Mouse (Mus musculus) testis, adult 2 months (tissue): ENCODE results near the gene Naa80. TPM values are rescaled to one million over a fixed set of nuclear protein-coding genes. Genes with fewer than 3 reads are reported as not detected.

Experiments
- H3K27ac ChIP-seq: fragments of 200-500 bp; 2 replicates; pipeline ENCODE4 v1.5.1; 2012; ENCODE audit warnings: low read depth, low read length; ENCODE audit not compliant: control insufficient read depth, insufficient read depth
- H3K27me3 ChIP-seq: fragments of 200-500 bp; 2 replicates; pipeline ENCODE4 v1.6.1; 2012; ENCODE audit warnings: mild to moderate bottlenecking, low read length, moderate library complexity; ENCODE audit not compliant: control insufficient read depth, insufficient read depth
- H3K36me3 ChIP-seq: fragments of 200-500 bp; 2 replicates; pipeline ENCODE4 v1.6.1; 2012; ENCODE audit warnings: mild to moderate bottlenecking, low read length; ENCODE audit not compliant: control insufficient read depth, insufficient read depth
- H3K4me1 ChIP-seq: fragments of 200-500 bp; 2 replicates; pipeline ENCODE4 v1.6.1; 2012; ENCODE audit warnings: low read length; ENCODE audit not compliant: control insufficient read depth, insufficient read depth
- H3K4me3 ChIP-seq: fragments of 200-500 bp; 2 replicates; pipeline ENCODE4 v1.5.1; 2012; ENCODE audit warnings: low read depth, mild to moderate bottlenecking, low read length, moderate library complexity, mixed read lengths; ENCODE audit not compliant: control insufficient read depth
- CTCF ChIP-seq: fragments of 200-500 bp; IDR thresholded peaks from 2 replicates; pipeline ENCODE4 v1.5.1; 2012; ENCODE audit warnings: low read depth, mild to moderate bottlenecking, inconsistent platforms, low read length, moderate library complexity; ENCODE audit not compliant: control insufficient read depth, insufficient read depth, insufficient replicate concordance
- POLR2A ChIP-seq: fragments of 200-500 bp; IDR thresholded peaks from 2 replicates; pipeline ENCODE4 v1.6.1; 2012; ENCODE audit warnings: low read depth, mild to moderate bottlenecking, inconsistent platforms, low read length, moderate library complexity; ENCODE audit not compliant: control insufficient read depth
- polyA plus RNA-seq: library from polyadenylated mRNA; depleted of rRNA; stranded (reverse); fragments of >200 nt; gene quantifications from 2 replicates; pipeline ENCODE4 v1.2.3, GENCODE M21; 2012

The Naa80 gene
- polyA plus RNA-seq, 1 experiment = 136 TPM

DNA sequence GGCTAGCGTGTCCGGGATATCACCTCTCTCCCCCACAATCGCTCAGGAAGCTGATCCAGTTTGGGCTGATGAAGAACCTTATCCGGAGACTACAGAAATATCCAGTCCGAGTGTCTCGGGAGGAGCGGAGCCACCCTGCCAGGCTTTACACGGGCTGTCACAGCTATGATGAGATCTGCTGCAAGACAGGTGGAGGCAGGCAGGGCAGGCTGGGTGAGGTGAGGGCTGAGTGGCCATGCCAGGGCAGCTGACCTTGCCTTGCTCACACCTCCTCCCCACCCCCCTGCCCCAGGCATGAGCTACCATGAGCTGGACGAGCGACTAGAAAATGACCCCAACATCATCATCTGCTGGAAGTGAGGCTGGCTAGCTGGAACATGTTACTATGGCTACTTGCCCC is 33.5 kb upstream of the Naa80 start:
- H3K27me3 ChIP-seq = no peaks in the 10 kb centered on the region
- H3K36me3 ChIP-seq = peaks cover 2% of the 10 kb centered on the region
- H3K27ac ChIP-seq = no peak overlapping the region
- no peak for TF ChIP-seq POLR2A
- H3K4me3 ChIP-seq = peak overlapping the region; percentile 21; the same call in 1 of the 2 replicates
- peaks cover 22% of the 10 kb centered on the region for H3K4me1 ChIP-seq

- no peak for TF ChIP-seq POLR2A
- peak; percentile 79; the same call in 1 of the 2 replicates for TF ChIP-seq CTCF
- Histone ChIP-seq H3K36me3 (peaks cover 2% of the 10 kb centered on the region), H3K27me3 (no peaks in the 10 kb centered on the region), H3K27ac (no peak overlapping the region), H3K4me1 (peaks cover 22% of the 10 kb centered on the region), H3K4me3 (no peak overlapping the region; the same call in 1 of the 2 replicates)
These were observed 33.1 kb upstream of the Naa80 start for GRCm38 (mm10) chr9:107545602-107546001.

- no peaks in the 10 kb centered on the region for H3K27me3 ChIP-seq
- H3K36me3 ChIP-seq = peaks cover 2% of the 10 kb centered on the region
- TF ChIP-seq CTCF (no peak), POLR2A (peak; percentile 86; the same call in 1 of the 2 replicates)
- peak within 1 kb of the TSS; percentile 88 for H3K4me3 ChIP-seq
- H3K4me1 ChIP-seq = peaks cover 20% of the 10 kb centered on the region
- H3K27ac ChIP-seq = peak within 1 kb of the TSS; percentile 97
These were observed 31.7 kb upstream of the Naa80 start, which contains the start of gene Zmynd10 for GRCm38 (mm10) chr9:107547026-107547425. Zmynd10 (plus strand) TSS chr9:107547298.

DNA sequence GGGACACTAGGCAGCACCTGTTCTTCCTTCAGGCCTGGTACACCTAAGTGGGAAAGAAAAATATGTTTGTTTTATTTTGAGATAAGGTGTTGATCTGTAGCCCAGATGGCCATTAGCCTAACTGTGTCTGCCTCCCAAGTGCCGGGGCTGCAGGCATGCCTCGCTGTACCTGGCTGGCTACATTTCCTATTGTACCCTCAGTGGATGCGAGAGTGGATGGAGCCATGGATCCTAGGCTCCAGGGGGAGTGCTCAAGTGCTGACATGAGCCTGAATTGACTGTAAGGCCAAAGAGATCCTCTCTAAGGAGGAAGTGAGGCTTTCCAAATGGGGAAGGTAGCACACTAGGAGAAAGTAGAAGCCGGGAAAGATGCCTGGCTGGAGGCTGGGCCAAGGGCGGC is 30.7 kb upstream of the Naa80 start:
- peak overlapping the region; percentile 88 for H3K4me3 ChIP-seq
- H3K4me1 ChIP-seq = peaks cover 13% of the 10 kb centered on the region
- no peak for TF ChIP-seq POLR2A
- no peak for TF ChIP-seq CTCF
- H3K36me3 ChIP-seq = peaks cover 2% of the 10 kb centered on the region
- peak overlapping the region; percentile 97 for H3K27ac ChIP-seq
- no peaks in the 10 kb centered on the region for H3K27me3 ChIP-seq

- TF ChIP-seq POLR2A (no peak), CTCF (no peak)
- peaks cover 18% of the 10 kb centered on the region for H3K4me1 ChIP-seq
- no peaks in the 10 kb centered on the region for H3K27me3 ChIP-seq
- H3K4me3 ChIP-seq = peak overlapping the region; percentile 88
- H3K36me3 ChIP-seq = peaks cover 2% of the 10 kb centered on the region
- peak overlapping the region; percentile 5; the same call in 1 of the 2 replicates for H3K27ac ChIP-seq
These were observed 29.9 kb upstream of the Naa80 start for GRCm38 (mm10) chr9:107548820-107549219.

GRCm38 (mm10) chr9:107549297-107550074 is 29.2 kb upstream of the Naa80 start:
- H3K4me1 ChIP-seq = peaks cover 18% of the 10 kb centered on the region
- H3K4me3 ChIP-seq = peak overlapping the region; percentile 88
- H3K27me3 ChIP-seq = no peaks in the 10 kb centered on the region
- TF ChIP-seq POLR2A (peak; percentile 35; the same call in 1 of the 2 replicates), CTCF (no peak)
- peaks cover 2% of the 10 kb centered on the region for H3K36me3 ChIP-seq
- H3K27ac ChIP-seq = peak overlapping the region; percentile 12; the same call in 1 of the 2 replicates

DNA sequence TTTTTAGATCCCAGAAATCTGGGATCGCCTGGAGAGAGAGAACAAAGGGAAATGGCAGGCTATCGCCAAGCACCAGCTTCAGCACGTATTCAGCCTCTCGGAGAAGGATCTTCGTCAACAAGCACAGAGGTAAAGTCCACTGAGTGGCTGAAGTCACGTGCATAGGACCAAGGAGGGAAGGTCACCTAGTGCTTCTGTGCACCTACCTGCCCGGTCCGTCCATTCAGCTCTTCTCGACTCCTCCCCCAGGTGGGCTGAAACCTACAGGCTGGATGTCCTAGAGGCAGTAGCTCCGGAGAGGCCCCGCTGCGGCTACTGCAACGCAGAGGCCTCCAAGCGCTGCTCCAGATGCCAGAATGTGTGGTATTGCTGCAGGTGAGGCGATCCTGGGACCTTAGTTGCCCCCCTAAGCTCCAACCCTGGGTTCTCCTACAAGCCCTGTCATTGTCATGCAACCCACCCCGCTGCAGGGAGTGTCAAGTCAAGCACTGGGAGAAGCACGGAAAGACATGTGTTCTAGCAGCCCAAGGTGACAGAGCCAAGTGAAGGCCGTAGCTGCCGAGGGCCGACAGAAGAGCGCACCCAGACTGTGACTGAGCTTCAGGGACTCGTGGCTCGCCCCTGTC is 28.1 kb upstream of the Naa80 start:
- peaks cover 18% of the 10 kb centered on the region for H3K4me1 ChIP-seq
- H3K36me3 ChIP-seq = peaks cover 2% of the 10 kb centered on the region
- no peaks in the 10 kb centered on the region for H3K27me3 ChIP-seq
- H3K4me3 ChIP-seq = peak overlapping the region; percentile 88
- TF ChIP-seq POLR2A = no peak
- no peak for TF ChIP-seq CTCF
- peak overlapping the region; percentile 26 for H3K27ac ChIP-seq
